Mouse (Mus musculus): ENCODE measurements at regions not wholly inside any gene's neighbourhood (a gene's known extent, or its start where the extent isn't known, plus 50 kb on each side); places are given as distances from the start of the nearest gene placed in this dataset.

DNA sequence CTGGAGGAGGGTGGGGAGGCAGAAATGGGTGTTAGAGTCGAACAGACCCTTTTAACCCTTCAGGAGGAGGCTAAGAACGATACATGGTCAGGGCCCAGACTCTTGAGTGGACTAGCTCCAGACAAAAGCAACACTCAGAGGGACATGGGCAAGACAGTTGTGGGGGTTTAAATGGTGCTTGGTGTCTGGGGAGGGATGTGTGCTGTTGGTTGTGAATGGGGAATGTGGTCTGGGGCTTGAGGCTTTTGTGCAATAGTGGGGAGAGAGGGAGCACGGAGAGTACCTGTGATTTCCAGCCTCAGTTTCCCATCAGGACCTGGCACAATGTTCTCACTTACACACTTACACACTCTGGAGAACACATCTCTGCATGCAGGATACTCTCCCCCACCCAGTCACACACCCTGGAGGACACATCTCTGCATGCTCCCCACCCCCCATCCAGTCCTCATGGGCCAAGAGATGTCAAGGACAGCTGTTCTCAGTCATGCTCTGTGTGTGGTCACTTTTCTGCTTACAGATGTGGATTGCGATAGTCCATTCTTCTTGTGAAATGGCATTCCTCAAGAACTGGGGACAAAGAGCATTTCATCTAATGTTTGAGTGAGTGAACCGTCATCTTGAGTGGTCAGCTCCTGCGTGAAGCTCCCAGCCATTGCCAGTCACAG lies 217.6 kb downstream of the Fam169b start:
- TF ChIP-seq POLR2A (IDR thresholded peaks at IDR 0.05; ENCODE audit: borderline replicate concordance, insufficient read depth, low read length) (no peak), CTCF (IDR thresholded peaks at IDR 0.05; ENCODE audit: borderline replicate concordance, insufficient read depth, low read depth, low read length) (no peak)
- Histone ChIP-seq H3K4me3 (replicated peaks; ENCODE audit: insufficient read depth, low read depth, low read length) (no peak overlapping the region), H3K27me3 (ENCODE audit: control insufficient read depth, insufficient read depth, low read length) (no peaks in the 10 kb centered on the region), H3K4me1 (ENCODE audit: control insufficient read depth, insufficient read depth, low read length) (no peaks in the 10 kb centered on the region), H3K27ac (ENCODE audit: insufficient read depth, low read length) (no peak overlapping the region)
- WGBS = 75% methylated on average over 6 of the region's 6 CpGs
- no peak for DNase-seq

DNA sequence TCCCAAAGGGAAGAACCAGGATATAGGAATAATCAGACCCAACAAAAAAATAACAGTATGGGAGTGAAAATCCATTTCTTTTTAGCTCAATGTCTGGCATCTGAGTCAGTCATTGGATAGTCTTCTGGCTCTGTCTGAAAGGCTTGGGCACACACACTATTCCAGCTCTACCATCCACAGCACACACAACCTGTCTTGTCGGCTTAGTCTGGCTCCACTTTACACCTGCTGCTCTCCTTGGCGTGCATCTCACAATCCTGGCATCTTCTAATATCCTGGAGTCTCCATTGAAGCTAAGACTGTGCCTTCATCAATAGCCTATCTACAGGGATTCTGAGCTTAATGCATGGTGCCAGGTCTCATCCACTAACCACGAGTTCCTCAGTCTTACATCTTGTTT lies 213.0 kb downstream of the Fam169b start:
- no peak for DNase-seq
- 19% methylated on average over 3 of the region's 3 CpGs for WGBS
- H3K27ac ChIP-seq (ENCODE audit: insufficient read depth, low read length) = no peak overlapping the region
- no peaks in the 10 kb centered on the region for H3K4me1 ChIP-seq (ENCODE audit: control insufficient read depth, insufficient read depth, low read length)
- H3K4me3 ChIP-seq (replicated peaks; ENCODE audit: insufficient read depth, low read depth, low read length) = no peak overlapping the region
- no peaks in the 10 kb centered on the region for H3K27me3 ChIP-seq (ENCODE audit: control insufficient read depth, insufficient read depth, low read length)
- no peak for TF ChIP-seq CTCF (IDR thresholded peaks at IDR 0.05; ENCODE audit: borderline replicate concordance, insufficient read depth, low read depth, low read length)

DNA sequence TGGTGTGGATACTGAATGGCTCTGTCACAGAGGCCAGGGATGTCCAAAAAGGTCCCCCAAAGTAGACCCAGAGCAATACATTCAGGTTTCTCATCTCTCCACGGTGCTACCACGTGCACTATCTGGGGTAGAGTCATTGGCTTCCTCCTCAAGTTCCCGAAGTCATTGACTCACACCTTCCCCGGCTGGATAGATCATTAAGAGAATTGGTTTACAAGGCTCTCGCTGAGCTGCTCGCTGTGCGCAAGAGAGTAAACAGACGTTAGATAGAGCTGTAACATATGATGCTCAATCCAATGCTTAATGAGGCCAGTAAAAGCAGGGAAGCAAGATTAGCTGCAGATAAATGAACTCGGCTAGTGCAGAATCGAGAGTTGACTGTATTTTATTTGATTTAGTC lies 208.9 kb downstream of the Fam169b start:
- H3K4me3 ChIP-seq (replicated peaks; ENCODE audit: insufficient read depth, low read depth, low read length) = no peak overlapping the region
- TF ChIP-seq CTCF (IDR thresholded peaks at IDR 0.05; ENCODE audit: borderline replicate concordance, insufficient read depth, low read depth, low read length) (no peak), POLR2A (IDR thresholded peaks at IDR 0.05; ENCODE audit: borderline replicate concordance, insufficient read depth, low read length) (no peak)
- DNase-seq = no peak
- no peak overlapping the region for H3K27ac ChIP-seq (ENCODE audit: insufficient read depth, low read length)
- no peaks in the 10 kb centered on the region for H3K4me1 ChIP-seq (ENCODE audit: control insufficient read depth, insufficient read depth, low read length)
- WGBS = 61% methylated on average over 10 of the region's 10 CpGs
- H3K27me3 ChIP-seq (ENCODE audit: control insufficient read depth, insufficient read depth, low read length) = no peaks in the 10 kb centered on the region

GRCm38 (mm10) chr7:68480770-68481169 lies 207.1 kb downstream of the Fam169b start:
- TF ChIP-seq POLR2A (IDR thresholded peaks at IDR 0.05; ENCODE audit: borderline replicate concordance, insufficient read depth, low read length) (no peak), CTCF (IDR thresholded peaks at IDR 0.05; ENCODE audit: borderline replicate concordance, insufficient read depth, low read depth, low read length) (peak; percentile 86)
- Histone ChIP-seq H3K27me3 (ENCODE audit: control insufficient read depth, insufficient read depth, low read length) (no peaks in the 10 kb centered on the region), H3K27ac (ENCODE audit: insufficient read depth, low read length) (no peak overlapping the region), H3K4me1 (ENCODE audit: control insufficient read depth, insufficient read depth, low read length) (no peaks in the 10 kb centered on the region), H3K4me3 (replicated peaks; ENCODE audit: insufficient read depth, low read depth, low read length) (no peak overlapping the region)
- peak; percentile 56 to 70 for DNase-seq
- 27% methylated on average over 7 of the region's 7 CpGs for WGBS

GRCm38 (mm10) chr7:68480336-68480735 lies 206.7 kb downstream of the Fam169b start:
- peak in 1 of 2 experiments; percentile 10 for DNase-seq

GRCm38 (mm10) chr7:68478044-68478443 lies 204.4 kb downstream of the Fam169b start:
- no peaks in the 10 kb centered on the region for H3K4me1 ChIP-seq (ENCODE audit: control insufficient read depth, insufficient read depth, low read length)
- H3K4me3 ChIP-seq (replicated peaks; ENCODE audit: insufficient read depth, low read depth, low read length) = no peak overlapping the region
- H3K27me3 ChIP-seq (ENCODE audit: control insufficient read depth, insufficient read depth, low read length) = no peaks in the 10 kb centered on the region
- DNase-seq = no peak
- H3K27ac ChIP-seq (ENCODE audit: insufficient read depth, low read length) = no peak overlapping the region
- TF ChIP-seq CTCF (IDR thresholded peaks at IDR 0.05; ENCODE audit: borderline replicate concordance, insufficient read depth, low read depth, low read length) (no peak), POLR2A (IDR thresholded peaks at IDR 0.05; ENCODE audit: borderline replicate concordance, insufficient read depth, low read length) (no peak)
- WGBS = 68% methylated on average over 3 of the region's 3 CpGs

More at GRCm38 (mm10) chr7:68480336-68480735, 206.7 kb downstream of the Fam169b start:
- Histone ChIP-seq H3K4me1 (ENCODE audit: control insufficient read depth, insufficient read depth, low read length) (no peaks in the 10 kb centered on the region), H3K27me3 (ENCODE audit: control insufficient read depth, insufficient read depth, low read length) (no peaks in the 10 kb centered on the region), H3K4me3 (replicated peaks; ENCODE audit: insufficient read depth, low read depth, low read length) (no peak overlapping the region), H3K27ac (ENCODE audit: insufficient read depth, low read length) (no peak overlapping the region)
- TF ChIP-seq POLR2A (IDR thresholded peaks at IDR 0.05; ENCODE audit: borderline replicate concordance, insufficient read depth, low read length) (no peak), CTCF (IDR thresholded peaks at IDR 0.05; ENCODE audit: borderline replicate concordance, insufficient read depth, low read depth, low read length) (no peak)
- WGBS = 54% methylated on average over 3 of the region's 3 CpGs

GRCm38 (mm10) chr7:68472800-68473199 lies 199.2 kb downstream of the Fam169b start:
- TF ChIP-seq POLR2A (IDR thresholded peaks at IDR 0.05; ENCODE audit: borderline replicate concordance, insufficient read depth, low read length) = no peak
- no peak for TF ChIP-seq CTCF (IDR thresholded peaks at IDR 0.05; ENCODE audit: borderline replicate concordance, insufficient read depth, low read depth, low read length)
- no peak for DNase-seq
- Histone ChIP-seq H3K4me3 (replicated peaks; ENCODE audit: insufficient read depth, low read depth, low read length) (no peak overlapping the region), H3K27ac (ENCODE audit: insufficient read depth, low read length) (no peak overlapping the region), H3K4me1 (ENCODE audit: control insufficient read depth, insufficient read depth, low read length) (no peaks in the 10 kb centered on the region), H3K27me3 (ENCODE audit: control insufficient read depth, insufficient read depth, low read length) (no peaks in the 10 kb centered on the region; the same call in 1 of the 2 replicates)
- WGBS = 51% methylated on average over 5 of the region's 5 CpGs

- no peaks in the 10 kb centered on the region; the same call in 1 of the 2 replicates for H3K27me3 ChIP-seq (ENCODE audit: control insufficient read depth, insufficient read depth, low read length)
- H3K4me1 ChIP-seq (ENCODE audit: control insufficient read depth, insufficient read depth, low read length) = no peaks in the 10 kb centered on the region
- H3K27ac ChIP-seq (ENCODE audit: insufficient read depth, low read length) = no peak overlapping the region
- no peak for TF ChIP-seq POLR2A (IDR thresholded peaks at IDR 0.05; ENCODE audit: borderline replicate concordance, insufficient read depth, low read length)
- no peak for TF ChIP-seq CTCF (IDR thresholded peaks at IDR 0.05; ENCODE audit: borderline replicate concordance, insufficient read depth, low read depth, low read length)
- no peak overlapping the region for H3K4me3 ChIP-seq (replicated peaks; ENCODE audit: insufficient read depth, low read depth, low read length)
- DNase-seq = no peak
- 80% methylated on average over 11 of the region's 11 CpGs for WGBS
These were observed 197.3 kb downstream of the Fam169b start for GRCm38 (mm10) chr7:68470983-68471382.

Measured in cerebellum, adult 2 months (tissue).